Mouse (Mus musculus) intestine, postnatal 0 days (tissue): Measurements from ENCODE around the gene Suds3. TPM values are rescaled to one million over a fixed set of nuclear protein-coding genes. Genes with fewer than 3 reads are reported as not detected.

Source experiments
- ATAC-seq: fragments of 200-750 bp; cut with Nextera tagmentation; 2 replicates; pipeline ENCODE4 v1.8.0; 2017; ENCODE audit warnings: mild to moderate bottlenecking, moderate TSS enrichment, moderate library complexity
- H3K27ac ChIP-seq: fragments of 300-500 bp; sonication (generic); 2 replicates; pipeline ENCODE4 v1.5.1; 2014; ENCODE audit warnings: mild to moderate bottlenecking, low read depth, low read length, moderate library complexity
- H3K27me3 ChIP-seq: fragments of 300-500 bp; sonication (generic); replicated peaks from 2 replicates; pipeline ENCODE4 v1.6.1; 2014; ENCODE audit warnings: low read length, mixed read lengths; ENCODE audit not compliant: control insufficient read depth, insufficient read depth
- H3K36me3 ChIP-seq: fragments of 300-500 bp; sonication (generic); 2 replicates; pipeline ENCODE4 v1.6.1; 2014; ENCODE audit warnings: mild to moderate bottlenecking, moderate library complexity; ENCODE audit not compliant: control insufficient read depth, insufficient read depth
- H3K4me1 ChIP-seq: fragments of 300-500 bp; sonication (generic); replicated peaks from 2 replicates; pipeline ENCODE4 v1.6.1; 2014; ENCODE audit warnings: antibody characterized with exemption, low read length, mixed read lengths; ENCODE audit not compliant: control insufficient read depth, insufficient read depth
- H3K4me2 ChIP-seq: fragments of 300-500 bp; sonication (generic); replicated peaks from 2 replicates; pipeline ENCODE4 v1.6.1; 2014; ENCODE audit warnings: low read depth, mild to moderate bottlenecking, moderate library complexity
- H3K4me3 ChIP-seq: fragments of 300-500 bp; sonication (generic); 2 replicates; pipeline ENCODE4 v1.5.1; 2014; ENCODE audit warnings: low read depth, low read length
- H3K9ac ChIP-seq: fragments of 300-500 bp; sonication (generic); 2 replicates; pipeline ENCODE4 v1.6.1; 2014; ENCODE audit warnings: mild to moderate bottlenecking, low read depth, low read length
- H3K9me3 ChIP-seq: fragments of 300-500 bp; sonication (generic); 2 replicates; pipeline ENCODE4 v1.6.1; 2016; ENCODE audit warnings: mixed run types; ENCODE audit not compliant: control insufficient read depth
- CTCF ChIP-seq: sonication (generic); IDR thresholded peaks from 2 replicates; pipeline ENCODE4 v1.5.1; 2016; ENCODE audit warnings: low read depth, mild to moderate bottlenecking, control low read depth, antibody characterized with exemption, moderate library complexity
- WGBS: fragments of 180-500 bp; shearing (Covaris S2); extraction: QIAGEN DNeasy Blood & Tissue Kit; methylation state at CpG from one replicate; pipeline ENCODE4 v1.1.7; 2014; 5-methylcytosine and 5-hydroxymethylcytosine counted together
- polyA plus RNA-seq: library from polyadenylated mRNA; unstranded; fragments of >200 nt; fragmentation: Nextera tagmentation; extraction: Ambion mirVana; gene quantifications from 2 replicates; pipeline ENCODE4 v1.2.1, GENCODE M21; 2015

Suds3 gene
- polyA plus RNA-seq, 1 experiment from 2014 or later: 41.8 TPM

- no peak for ATAC-seq
- no peaks in the 10 kb centered on the region; the same call in 1 of the 2 replicates for H3K4me1 ChIP-seq
- no peak for TF ChIP-seq CTCF
- H3K9ac ChIP-seq: no peak overlapping the region
- H3K4me3 ChIP-seq: no peak overlapping the region
- H3K27me3 ChIP-seq: no peaks in the 10 kb centered on the region
- no peak overlapping the region for H3K4me2 ChIP-seq
- H3K9me3 ChIP-seq: no peaks in the 10 kb centered on the region
- no peak overlapping the region for H3K27ac ChIP-seq
- 86% methylated on average over 2 of the region's 2 CpGs for WGBS
- H3K36me3 ChIP-seq: peaks cover 10% of the 10 kb centered on the region
Measured at GRCm38 (mm10) chr5:117117241-117117640, 1.3 kb upstream of the Suds3 start.

GRCm38 (mm10) chr5:117116660-117117059 lies 747 bp upstream of the Suds3 start:
- TF ChIP-seq CTCF: no peak
- Histone ChIP-seq H3K4me1 (no peaks in the 10 kb centered on the region; the same call in 1 of the 2 replicates), H3K27me3 (no peaks in the 10 kb centered on the region), H3K9me3 (no peaks in the 10 kb centered on the region), H3K27ac (no peak overlapping the region), H3K9ac (no peak overlapping the region), H3K4me2 (no peak overlapping the region; the same call in 1 of the 2 replicates), H3K4me3 (no peak overlapping the region), H3K36me3 (peaks cover 16% of the 10 kb centered on the region)
- WGBS: 25% methylated on average over 2 of the region's 2 CpGs
- ATAC-seq: no peak

GRCm38 (mm10) chr5:117115193-117115767 lies 633 bp downstream of the Suds3 start:
- WGBS: under 1% methylated on average over 43 of the region's 43 CpGs
- Histone ChIP-seq H3K27ac (peak overlapping the region; percentile 89), H3K9ac (peak overlapping the region; percentile 95), H3K4me3 (peak overlapping the region; percentile 85), H3K4me2 (peak overlapping the region; percentile 88), H3K27me3 (no peaks in the 10 kb centered on the region), H3K9me3 (no peaks in the 10 kb centered on the region), H3K4me1 (no peaks in the 10 kb centered on the region), H3K36me3 (peaks cover 27% of the 10 kb centered on the region)
- ATAC-seq: peak; percentile 2; the same call in 1 of the 2 replicates
- no peak for TF ChIP-seq CTCF

- peak; percentile 75 for TF ChIP-seq CTCF
- Histone ChIP-seq H3K9ac (peak overlapping the region; percentile 95), H3K4me1 (no peaks in the 10 kb centered on the region), H3K4me2 (peak overlapping the region; percentile 88), H3K27ac (peak overlapping the region; percentile 89), H3K9me3 (no peaks in the 10 kb centered on the region), H3K4me3 (peak overlapping the region; percentile 85), H3K36me3 (peaks cover 30% of the 10 kb centered on the region), H3K27me3 (no peaks in the 10 kb centered on the region)
- ATAC-seq: no peak
- WGBS: 5% methylated on average over 16 of the region's 16 CpGs
Measured at GRCm38 (mm10) chr5:117114581-117115192, 1.2 kb downstream of the Suds3 start.

GRCm38 (mm10) chr5:117113330-117113729 lies 2.6 kb downstream of the Suds3 start:
- WGBS: 92% methylated on average over 7 of the region's 7 CpGs

GRCm38 (mm10) chr5:117111774-117112112 lies 4.2 kb downstream of the Suds3 start:
- TF ChIP-seq CTCF: no peak
- no peaks in the 10 kb centered on the region for H3K9me3 ChIP-seq
- no peak overlapping the region for H3K27ac ChIP-seq
- H3K4me2 ChIP-seq: no peak overlapping the region
- H3K4me3 ChIP-seq: no peak overlapping the region
- WGBS: 94% methylated on average over 7 of the region's 7 CpGs
- no peaks in the 10 kb centered on the region for H3K4me1 ChIP-seq
- H3K36me3 ChIP-seq: peaks cover 58% of the 10 kb centered on the region
- H3K9ac ChIP-seq: no peak overlapping the region
- H3K27me3 ChIP-seq: no peaks in the 10 kb centered on the region
- ATAC-seq: no peak

More at GRCm38 (mm10) chr5:117113330-117113729, 2.6 kb downstream of the Suds3 start:
- no peak overlapping the region for H3K9ac ChIP-seq
- H3K27me3 ChIP-seq: no peaks in the 10 kb centered on the region
- H3K36me3 ChIP-seq: peaks cover 43% of the 10 kb centered on the region
- no peak for ATAC-seq
- H3K9me3 ChIP-seq: no peaks in the 10 kb centered on the region
- H3K27ac ChIP-seq: no peak overlapping the region
- no peak overlapping the region for H3K4me3 ChIP-seq
- no peak overlapping the region for H3K4me2 ChIP-seq
- H3K4me1 ChIP-seq: no peaks in the 10 kb centered on the region
- TF ChIP-seq CTCF: peak; percentile 56
